ENCODE assay signal across 26 mouse cellular contexts in the genomic region with DNA sequence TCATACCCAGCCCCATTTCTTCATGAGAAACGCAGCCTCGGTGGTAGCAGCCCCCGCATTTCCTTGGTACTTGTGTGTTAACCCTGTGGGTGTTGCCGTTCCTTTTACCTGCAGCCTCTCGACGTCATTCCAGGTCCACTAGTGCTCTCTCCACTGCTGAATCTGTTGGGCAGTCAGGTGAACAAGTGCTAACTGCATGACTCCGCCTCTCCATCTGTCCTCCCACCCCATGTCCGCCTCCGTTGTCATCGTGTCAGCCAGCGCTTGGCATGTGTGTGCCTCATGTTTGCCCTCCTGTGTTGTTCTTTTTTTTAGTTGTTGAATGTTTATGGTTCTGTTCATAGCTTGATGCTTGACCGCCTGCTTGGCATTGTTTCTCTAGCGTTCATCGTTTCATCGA.
DNase-seq lines count a peak whose midpoint lies in the region; ATAC-seq and TF ChIP-seq lines count a peak whose summit lies in the region.
"Had no signal": no experiment of that assay in that cellular context is flagged by ENCODE, and none has a peak within 500 bp of the region (broad histone marks: within the 10 kb centered on the region; RNA-seq: fewer than 3 reads in every experiment).

No protein-coding gene starts in this region.

- H3K4me1 ChIP-seq in hindbrain, embryonic 15.5 days (replicated peaks), result no peaks in the 10 kb centered on the region
- no peaks in the 10 kb centered on the region for H3K4me1 ChIP-seq in hindbrain, embryonic 10.5 days (replicated peaks)
- no peaks in the 10 kb centered on the region for H3K4me1 ChIP-seq in thymus, adult 2 months (replicated peaks; ENCODE audit: control insufficient read depth, insufficient read depth, low read length)
- H3K4me1 ChIP-seq in forebrain, embryonic 13.5 days, result no peaks in the 10 kb centered on the region
- H3K4me1 ChIP-seq in kidney, embryonic 14.5 days (ENCODE audit: control insufficient read depth, insufficient read depth, low read length), result no peaks in the 10 kb centered on the region
- H3K4me1 ChIP-seq: embryonic facial prominence, embryonic 12.5 days; forebrain, embryonic 12.5 days; heart, embryonic 12.5 days; hindbrain, embryonic 13.5 days; limb, embryonic 12.5 days; midbrain, embryonic 10.5 days; neural tube, embryonic 15.5 days had no signal

- peaks cover 49% of the 10 kb centered on the region for H3K36me3 ChIP-seq in hindbrain, embryonic 15.5 days
- H3K36me3 ChIP-seq in hindbrain, embryonic 10.5 days, result peaks cover 90% of the 10 kb centered on the region
- H3K36me3 ChIP-seq in thymus, adult 2 months (ENCODE audit: control insufficient read depth, insufficient read depth, low read length), result peaks cover 44% of the 10 kb centered on the region
- H3K36me3 ChIP-seq in forebrain, embryonic 13.5 days (ENCODE audit: poor library complexity, severe bottlenecking), result peaks cover 79% of the 10 kb centered on the region
- peaks cover 71% of the 10 kb centered on the region for H3K36me3 ChIP-seq in kidney, embryonic 14.5 days (ENCODE audit: control insufficient read depth, insufficient read depth, low read length)

- no peak overlapping the region for H3K4me2 ChIP-seq in hindbrain, embryonic 15.5 days
- no peak overlapping the region for H3K4me2 ChIP-seq in forebrain, embryonic 13.5 days
- H3K4me2 ChIP-seq in kidney, embryonic 14.5 days (replicated peaks; ENCODE audit: low read depth, low read length), result no peak overlapping the region
- H3K4me2 ChIP-seq: embryonic facial prominence, embryonic 12.5 days; forebrain, embryonic 12.5 days; heart, embryonic 12.5 days; hindbrain, embryonic 13.5 days; limb, embryonic 12.5 days; liver, embryonic 11.5 days; neural tube, embryonic 15.5 days had no signal

- TF ChIP-seq POLR2A in thymus, adult 2 months (IDR thresholded peaks at IDR 0.05; ENCODE audit: control insufficient read depth, extremely low read depth, insufficient read depth, low read length, poor library complexity), result no peak

- H3K9ac ChIP-seq in hindbrain, embryonic 15.5 days, result no peak overlapping the region
- H3K9ac ChIP-seq in forebrain, embryonic 13.5 days, result no peak overlapping the region
- H3K9ac ChIP-seq in kidney, embryonic 14.5 days (ENCODE audit: low read depth, low read length), result no peak overlapping the region
- H3K9ac ChIP-seq: embryonic facial prominence, embryonic 12.5 days; forebrain, embryonic 12.5 days; heart, embryonic 12.5 days; hindbrain, embryonic 13.5 days; limb, embryonic 12.5 days; neural tube, embryonic 15.5 days had no signal

- H3K27me3 ChIP-seq in hindbrain, embryonic 15.5 days, result no peaks in the 10 kb centered on the region
- H3K27me3 ChIP-seq in hindbrain, embryonic 10.5 days (ENCODE audit: insufficient read depth, poor library complexity, severe bottlenecking), result no peaks in the 10 kb centered on the region
- H3K27me3 ChIP-seq in thymus, adult 2 months (ENCODE audit: control insufficient read depth, insufficient read depth, low read length), result no peaks in the 10 kb centered on the region
- no peaks in the 10 kb centered on the region for H3K27me3 ChIP-seq in forebrain, embryonic 13.5 days
- no peaks in the 10 kb centered on the region for H3K27me3 ChIP-seq in kidney, embryonic 14.5 days (ENCODE audit: control insufficient read depth, insufficient read depth, low read length)
- H3K27me3 ChIP-seq: embryonic facial prominence, embryonic 12.5 days; forebrain, embryonic 12.5 days; heart, embryonic 12.5 days; hindbrain, embryonic 13.5 days; limb, embryonic 12.5 days; neural tube, embryonic 15.5 days had no signal

- no peaks in the 10 kb centered on the region for H3K9me3 ChIP-seq in hindbrain, embryonic 15.5 days
- no peaks in the 10 kb centered on the region for H3K9me3 ChIP-seq in hindbrain, embryonic 10.5 days
- H3K9me3 ChIP-seq in forebrain, embryonic 13.5 days (replicated peaks), result no peaks in the 10 kb centered on the region
- H3K9me3 ChIP-seq in kidney, embryonic 14.5 days (ENCODE audit: control insufficient read depth, low read length), result no peaks in the 10 kb centered on the region
- H3K9me3 ChIP-seq: embryonic facial prominence, embryonic 12.5 days; forebrain, embryonic 12.5 days; heart, embryonic 12.5 days; hindbrain, embryonic 13.5 days; limb, embryonic 12.5 days; midbrain, embryonic 10.5 days; neural tube, embryonic 15.5 days had no signal

- H3K27ac ChIP-seq in hindbrain, embryonic 15.5 days (replicated peaks), result no peak overlapping the region
- H3K27ac ChIP-seq in hindbrain, embryonic 10.5 days, result no peak overlapping the region
- H3K27ac ChIP-seq in thymus, adult 2 months (ENCODE audit: control insufficient read depth, insufficient read depth, low read length), result no peak overlapping the region
- no peak overlapping the region for H3K27ac ChIP-seq in forebrain, embryonic 13.5 days
- no peak overlapping the region for H3K27ac ChIP-seq in kidney, embryonic 14.5 days (ENCODE audit: low read depth, low read length)
- H3K27ac ChIP-seq: embryonic facial prominence, embryonic 12.5 days; forebrain, embryonic 12.5 days; hindbrain, embryonic 13.5 days; layer of hippocampus, adult 2 months; limb, embryonic 12.5 days; midbrain, embryonic 10.5 days; neural tube, embryonic 15.5 days; stomach, postnatal 0 days had no signal

- DNase-seq in hindbrain, embryonic 10.5 days (ENCODE audit: low spot score), result no peak
- no peak for DNase-seq in thymus, adult 2 months
- DNase-seq in thymus, postnatal 14 days, result no peak
- DNase-seq in cerebellum, adult 9-11 months, result peak; percentile 66
- DNase-seq: adrenal gland, postnatal 25 days; heart, postnatal 10 days; kidney, adult 9 months; kidney, postnatal 25 days; lung, adult 18-20 months; lung, postnatal 10 days had no signal

- H3K4me3 ChIP-seq in hindbrain, embryonic 15.5 days, result no peak overlapping the region
- no peak overlapping the region for H3K4me3 ChIP-seq in hindbrain, embryonic 10.5 days
- no peak overlapping the region for H3K4me3 ChIP-seq in thymus, adult 2 months (ENCODE audit: control insufficient read depth, insufficient read depth, low read length)
- H3K4me3 ChIP-seq in forebrain, embryonic 13.5 days, result no peak overlapping the region
- no peak overlapping the region for H3K4me3 ChIP-seq in kidney, embryonic 14.5 days (ENCODE audit: low read length)
- H3K4me3 ChIP-seq: embryonic facial prominence, embryonic 12.5 days; erythroblast, embryonic 14.5 days; forebrain, embryonic 12.5 days; heart, embryonic 12.5 days; hindbrain, embryonic 13.5 days; layer of hippocampus, adult 2 months; limb, embryonic 12.5 days; midbrain, embryonic 10.5 days; neural tube, embryonic 15.5 days had no signal

- WGBS in hindbrain, embryonic 15.5 days, result 90% methylated on average over 15 of the region's 15 CpGs
- WGBS in hindbrain, embryonic 10.5 days, result 94% methylated on average over 15 of the region's 15 CpGs
- WGBS in thymus, adult 2 months, result 96% methylated on average over 15 of the region's 15 CpGs
- WGBS in forebrain, embryonic 13.5 days, result 88% methylated on average over 15 of the region's 15 CpGs
- 88% methylated on average over 15 of the region's 15 CpGs for WGBS in kidney, embryonic 14.5 days

- 0 out of 2 replicates have a peak, but pooled peaks have one; percentile 12 for TF ChIP-seq CTCF in thymus, adult 2 months (IDR thresholded peaks at IDR 0.05; ENCODE audit: borderline replicate concordance, control insufficient read depth, extremely low read depth, insufficient read depth, low read length, poor library complexity)

- ATAC-seq in hindbrain, embryonic 15.5 days (ENCODE audit: low FRiP score, low read depth), result peak; percentile 42; the same call in 1 of the 2 replicates
- ATAC-seq in forebrain, embryonic 13.5 days, result no peak
- ATAC-seq in kidney, embryonic 14.5 days (ENCODE audit: low FRiP score, low TSS enrichment), result no peak
- ATAC-seq: CD4-positive, CD25-positive, alpha-beta regulatory T cell, adult 4 months; intestine, embryonic 16.5 days had no signal
